Mouse (Mus musculus) G1E (cell line): ENCODE results near the gene Frat2.

Source experiments
- CTCF ChIP-seq: IDR thresholded peaks from 2 replicates; pipeline ENCODE4 v1.5.1; 2012; ENCODE audit warnings: low read depth, low read length, inconsistent platforms, mixed read lengths
- GATA1 ChIP-seq: IDR thresholded peaks from 2 replicates; pipeline ENCODE4 v1.6.1; 2012; ENCODE audit warnings: borderline replicate concordance, low read length, inconsistent platforms, mixed read lengths

DNA sequence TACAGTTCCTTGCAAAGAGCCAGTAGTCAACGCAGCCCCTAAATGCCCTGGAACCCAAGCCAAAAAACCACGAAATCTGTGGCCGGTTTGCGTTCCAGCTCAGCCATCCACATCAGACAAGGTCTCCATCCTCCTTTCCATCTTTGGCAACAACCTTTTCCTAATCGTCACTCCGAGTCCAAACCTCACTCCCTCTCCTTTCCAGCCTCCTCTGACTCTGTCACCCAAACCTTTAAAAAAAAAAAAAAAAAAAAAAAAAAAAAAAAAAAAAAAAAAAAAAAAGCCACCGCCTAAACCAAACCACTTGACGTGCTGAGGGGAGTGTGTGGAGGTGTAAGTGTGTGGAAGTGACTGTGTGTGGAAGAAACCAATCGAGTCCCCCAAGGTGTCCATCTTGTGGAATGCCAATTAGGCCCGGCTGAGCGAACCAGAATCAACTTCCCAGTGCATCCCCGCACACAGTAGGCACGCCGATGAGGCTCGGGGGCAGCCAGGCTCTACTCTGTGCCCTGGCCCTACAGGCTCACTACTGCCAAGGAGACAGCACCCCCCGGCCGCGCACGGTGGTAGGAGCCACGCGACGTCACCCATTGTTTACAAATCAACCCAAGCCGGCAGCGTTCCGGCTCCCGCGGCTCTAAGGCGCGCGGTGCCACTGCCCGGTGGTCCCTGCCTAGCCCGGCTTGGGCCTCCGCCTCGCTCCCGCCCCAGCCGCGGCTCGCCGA, 18.4 kb downstream of the Frat2 start, which contains the start of gene Frat1:
- TF ChIP-seq CTCF (no peak), GATA1 (no peak)
